Mouse (Mus musculus): ENCODE measurements around the gene Topbp1. TPM values are rescaled to one million over a fixed set of nuclear protein-coding genes. Genes with fewer than 3 reads are reported as not detected.
"Not testable (repeated sequence)": the region's sequence is repeated elsewhere in the genome, so short reads cannot be mapped to it uniquely, and the experiment has no call there.

The Topbp1 gene
- polyA plus RNA-seq, 1 experiment from 2014 or later: 41.8 TPM

DNA sequence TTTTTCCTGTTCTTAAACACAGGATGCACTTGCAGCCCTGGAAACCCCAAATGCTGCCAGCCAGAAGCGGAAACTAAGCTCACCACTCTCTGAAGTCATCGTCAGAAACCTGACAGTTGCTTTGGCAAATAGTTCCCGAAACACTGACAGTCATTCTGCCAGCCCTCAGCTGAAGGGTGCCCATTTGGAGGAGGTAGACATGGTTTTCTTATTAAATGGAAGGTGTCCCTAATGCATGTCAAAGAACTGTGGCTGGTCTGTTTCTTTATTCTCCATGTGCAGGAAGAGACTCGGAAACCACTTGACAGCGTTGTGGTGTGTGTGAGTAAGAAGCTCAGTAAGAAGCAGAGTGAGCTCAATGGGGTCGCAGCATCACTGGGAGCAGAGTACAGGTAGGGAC lies 27.6 kb downstream of the Topbp1 start:
- H3K4me3 ChIP-seq (replicated peaks; ENCODE audit: low read length): no peak overlapping the region
- 92% methylated on average over 6 of the region's 6 CpGs for WGBS
- peaks cover 31% of the 10 kb centered on the region for H3K36me3 ChIP-seq (ENCODE audit: control insufficient read depth, insufficient read depth, low read length)
- H3K9me3 ChIP-seq (replicated peaks; ENCODE audit: control insufficient read depth, low read length): no peaks in the 10 kb centered on the region
- H3K27ac ChIP-seq (ENCODE audit: low read length): no peak overlapping the region
- H3K27me3 ChIP-seq (ENCODE audit: control insufficient read depth, insufficient read depth, low read length): no peaks in the 10 kb centered on the region
- H3K4me2 ChIP-seq (ENCODE audit: low read depth, low read length): no peak overlapping the region
- no peak overlapping the region for H3K9ac ChIP-seq (ENCODE audit: low read length)
- no peaks in the 10 kb centered on the region for H3K4me1 ChIP-seq (ENCODE audit: control insufficient read depth, insufficient read depth, low read length)
- ATAC-seq (ENCODE audit: insufficient read depth, low FRiP score): no peak

DNA sequence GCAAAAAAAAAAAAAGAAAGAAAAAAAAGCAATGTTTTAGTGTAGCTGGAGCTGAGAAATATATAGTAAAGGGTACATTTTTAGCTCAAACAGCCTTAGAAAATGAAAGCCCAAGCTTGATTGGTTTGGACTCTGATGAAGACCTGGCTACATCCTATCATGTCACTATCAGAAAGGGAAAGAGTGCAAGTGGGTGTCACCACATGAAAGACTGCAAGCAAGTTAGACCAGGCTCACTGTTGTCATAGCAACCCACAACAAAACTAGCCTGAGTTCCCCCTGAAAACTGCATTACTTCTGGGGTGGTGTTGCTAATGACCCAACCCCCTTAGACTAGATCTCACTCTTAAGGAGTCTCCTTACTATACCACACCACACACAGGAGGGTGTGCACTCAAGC lies 31.9 kb downstream of the Topbp1 start:
- H3K36me3 ChIP-seq (ENCODE audit: control insufficient read depth, insufficient read depth, low read length): peaks cover 40% of the 10 kb centered on the region
- H3K4me1 ChIP-seq (ENCODE audit: control insufficient read depth, insufficient read depth, low read length): no peaks in the 10 kb centered on the region
- no peak overlapping the region for H3K27ac ChIP-seq (ENCODE audit: low read length)
- ATAC-seq (ENCODE audit: insufficient read depth, low FRiP score): no peak
- no peak overlapping the region for H3K9ac ChIP-seq (ENCODE audit: low read length)
- no peak overlapping the region for H3K4me3 ChIP-seq (replicated peaks; ENCODE audit: low read length)
- no peak overlapping the region for H3K4me2 ChIP-seq (ENCODE audit: low read depth, low read length)
- H3K27me3 ChIP-seq (ENCODE audit: control insufficient read depth, insufficient read depth, low read length): no peaks in the 10 kb centered on the region
- H3K9me3 ChIP-seq (replicated peaks; ENCODE audit: control insufficient read depth, low read length): no peaks in the 10 kb centered on the region

DNA sequence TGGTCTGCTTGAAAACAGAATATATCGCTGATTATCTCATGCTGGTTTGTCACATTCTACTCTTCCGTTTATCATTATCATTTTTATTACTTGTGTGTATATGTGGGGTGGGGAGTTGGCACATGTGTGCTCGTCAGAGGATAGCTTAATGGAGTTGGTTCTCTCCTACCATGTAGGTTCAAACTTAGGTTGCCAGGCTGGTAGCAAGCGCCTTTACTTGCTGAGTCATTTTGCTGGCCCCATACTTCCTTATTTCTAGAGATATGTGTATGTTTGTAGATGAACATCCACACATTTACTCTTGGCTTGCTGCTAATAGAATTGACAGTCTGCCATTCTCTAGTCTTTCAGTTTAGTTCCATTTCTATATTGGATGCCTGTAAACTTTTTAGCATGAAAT lies 42.0 kb downstream of the Topbp1 start:
- Histone ChIP-seq H3K36me3 (ENCODE audit: control insufficient read depth, insufficient read depth, low read length) (0 out of 2 replicates have a peak, but pooled peaks cover 3% of the 10 kb centered on the region), H3K27me3 (ENCODE audit: control insufficient read depth, insufficient read depth, low read length) (no peaks in the 10 kb centered on the region), H3K9ac (ENCODE audit: low read length) (no peak overlapping the region), H3K27ac (ENCODE audit: low read length) (no peak overlapping the region), H3K4me2 (ENCODE audit: low read depth, low read length) (no peak overlapping the region), H3K4me1 (ENCODE audit: control insufficient read depth, insufficient read depth, low read length) (no peaks in the 10 kb centered on the region), H3K4me3 (replicated peaks; ENCODE audit: low read length) (no peak overlapping the region), H3K9me3 (replicated peaks; ENCODE audit: control insufficient read depth, low read length) (no peaks in the 10 kb centered on the region)
- ATAC-seq (ENCODE audit: insufficient read depth, low FRiP score): no peak
- WGBS: 83% methylated on average over 4 of the region's 4 CpGs

DNA sequence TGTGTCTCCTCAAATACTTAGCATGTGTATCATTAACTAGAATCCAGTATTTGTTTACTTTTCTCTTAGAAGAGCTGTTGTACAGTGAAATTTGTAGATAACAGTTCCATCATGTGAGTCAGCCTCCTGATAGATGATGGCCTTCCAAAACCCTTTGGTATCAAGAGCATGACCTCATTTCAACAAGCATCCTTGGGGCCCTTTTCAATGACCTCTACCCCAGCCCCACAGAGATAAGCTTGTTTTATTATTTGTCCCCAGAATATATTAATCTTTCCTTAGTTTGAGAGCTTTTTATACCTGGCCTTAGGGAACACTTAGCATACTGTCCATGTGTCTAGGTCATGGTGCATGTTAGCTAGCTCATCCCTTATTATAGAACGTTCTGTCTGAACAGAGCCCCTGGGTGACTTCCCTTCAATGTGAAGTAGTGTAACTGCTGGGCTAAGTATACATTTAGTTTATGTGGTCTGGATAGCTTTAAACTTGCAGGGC lies 43.0 kb downstream of the Topbp1 start:
- Histone ChIP-seq H3K4me3 (replicated peaks; ENCODE audit: low read length) (no peak overlapping the region), H3K36me3 (ENCODE audit: control insufficient read depth, insufficient read depth, low read length) (0 out of 2 replicates have a peak, but pooled peaks cover 3% of the 10 kb centered on the region), H3K4me2 (ENCODE audit: low read depth, low read length) (no peak overlapping the region), H3K27ac (ENCODE audit: low read length) (no peak overlapping the region), H3K9ac (ENCODE audit: low read length) (no peak overlapping the region), H3K9me3 (replicated peaks; ENCODE audit: control insufficient read depth, low read length) (no peaks in the 10 kb centered on the region), H3K27me3 (ENCODE audit: control insufficient read depth, insufficient read depth, low read length) (no peaks in the 10 kb centered on the region), H3K4me1 (ENCODE audit: control insufficient read depth, insufficient read depth, low read length) (no peaks in the 10 kb centered on the region)
- 59% methylated on average over 1 of the region's 1 CpGs for WGBS
- no peak for ATAC-seq (ENCODE audit: insufficient read depth, low FRiP score)

DNA sequence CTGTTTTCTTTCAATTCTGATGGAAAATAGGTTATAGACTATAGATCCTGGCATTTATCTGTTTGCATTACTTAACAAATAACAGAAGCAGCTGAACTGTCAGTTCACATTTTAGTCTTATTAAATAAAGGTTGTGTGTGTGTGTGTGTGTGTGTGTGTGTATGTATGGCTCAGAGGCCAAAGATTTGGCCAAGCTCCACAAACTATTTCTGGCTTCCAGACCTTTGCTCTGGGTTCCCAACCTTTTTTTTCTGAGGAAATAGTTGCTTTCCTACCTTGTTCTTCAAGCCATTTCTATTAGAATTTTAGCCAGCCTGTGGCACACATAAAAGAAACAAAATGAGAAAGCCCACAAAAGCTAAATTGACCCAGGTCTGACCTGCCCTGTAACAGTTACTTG lies 43.8 kb downstream of the Topbp1 start:
- ATAC-seq (ENCODE audit: insufficient read depth, low FRiP score): no peak
- Histone ChIP-seq H3K4me3 (replicated peaks; ENCODE audit: low read length) (no peak overlapping the region), H3K27me3 (ENCODE audit: control insufficient read depth, insufficient read depth, low read length) (no peaks in the 10 kb centered on the region), H3K9me3 (replicated peaks; ENCODE audit: control insufficient read depth, low read length) (no peaks in the 10 kb centered on the region), H3K4me1 (ENCODE audit: control insufficient read depth, insufficient read depth, low read length) (no peaks in the 10 kb centered on the region), H3K36me3 (ENCODE audit: control insufficient read depth, insufficient read depth, low read length) (no peaks in the 10 kb centered on the region), H3K4me2 (ENCODE audit: low read depth, low read length) (no peak overlapping the region), H3K27ac (ENCODE audit: low read length) (no peak overlapping the region), H3K9ac (ENCODE audit: low read length) (no peak overlapping the region)

DNA sequence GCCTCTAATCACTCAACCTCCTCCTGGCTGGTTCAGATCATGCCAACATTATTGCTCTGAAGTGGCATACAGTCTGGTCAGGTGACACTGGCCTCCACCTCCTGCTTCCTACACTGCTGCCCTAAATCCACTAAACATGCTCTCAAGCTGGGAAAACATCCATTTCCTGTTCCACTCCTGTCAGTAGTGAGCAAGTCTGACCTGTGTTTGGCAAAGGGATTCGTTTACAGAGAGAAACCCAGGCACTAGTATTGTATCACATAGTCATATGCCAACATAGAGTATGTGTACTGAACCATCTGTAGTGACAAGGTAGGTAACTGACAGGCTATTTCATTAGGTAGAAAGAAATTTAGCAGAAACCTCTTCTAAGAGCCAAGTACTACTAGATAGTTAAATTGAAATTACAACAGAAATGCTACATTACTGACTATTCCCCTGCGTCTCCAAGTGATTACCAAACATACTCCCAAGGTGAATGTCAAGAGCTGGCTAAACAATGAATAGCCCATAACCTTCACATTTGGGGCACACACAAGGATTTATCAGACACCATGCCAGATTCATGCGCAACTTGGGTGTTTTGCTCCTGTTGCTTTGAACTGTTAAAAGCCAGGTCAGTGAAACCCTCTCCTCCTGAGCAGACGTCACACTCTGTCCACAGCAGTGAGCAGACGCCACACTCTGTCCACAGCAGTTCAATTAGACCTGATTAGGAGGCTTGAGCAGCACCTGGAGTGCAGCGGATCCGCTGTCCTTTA lies 48.7 kb downstream of the Topbp1 start:
- 85% methylated on average over 7 of the region's 7 CpGs for WGBS
- H3K4me3 ChIP-seq (replicated peaks; ENCODE audit: low read length); ATAC-seq (ENCODE audit: insufficient read depth, low FRiP score); H3K4me2 ChIP-seq (ENCODE audit: low read depth, low read length); H3K27ac ChIP-seq (ENCODE audit: low read length); H3K9ac ChIP-seq (ENCODE audit: low read length); H3K36me3 ChIP-seq (ENCODE audit: control insufficient read depth, insufficient read depth, low read length); H3K9me3 ChIP-seq (replicated peaks; ENCODE audit: control insufficient read depth, low read length); H3K4me1 ChIP-seq (ENCODE audit: control insufficient read depth, insufficient read depth, low read length); H3K27me3 ChIP-seq (ENCODE audit: control insufficient read depth, insufficient read depth, low read length): not testable (repeated sequence)

DNA sequence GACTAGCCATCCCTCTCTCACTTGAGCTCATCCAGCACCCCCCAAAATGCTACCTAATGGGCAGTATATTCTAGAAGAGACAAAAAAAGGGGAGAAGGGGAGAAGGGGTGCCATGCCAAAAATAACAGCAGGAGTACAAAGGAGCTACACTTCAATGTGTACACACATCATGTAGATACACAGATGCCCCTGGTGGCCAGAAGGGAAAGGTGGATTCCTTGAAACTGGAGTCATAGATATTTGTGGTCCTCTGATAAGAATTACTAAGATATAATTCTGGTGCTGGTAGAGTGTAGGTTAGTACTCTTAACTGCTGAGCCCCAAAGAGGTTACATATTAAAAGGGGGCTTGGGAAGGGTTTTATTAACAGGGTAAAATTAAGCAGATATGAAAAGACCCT lies 52.9 kb downstream of the Topbp1 start:
- no peak overlapping the region for H3K4me2 ChIP-seq (ENCODE audit: low read depth, low read length)
- H3K4me1 ChIP-seq (ENCODE audit: control insufficient read depth, insufficient read depth, low read length): peaks cover 3% of the 10 kb centered on the region; the same call in 1 of the 2 replicates
- H3K9me3 ChIP-seq (replicated peaks; ENCODE audit: control insufficient read depth, low read length): no peaks in the 10 kb centered on the region
- no peak overlapping the region for H3K27ac ChIP-seq (ENCODE audit: low read length)
- no peak overlapping the region for H3K4me3 ChIP-seq (replicated peaks; ENCODE audit: low read length)
- H3K36me3 ChIP-seq (ENCODE audit: control insufficient read depth, insufficient read depth, low read length): peaks cover 5% of the 10 kb centered on the region; the same call in 1 of the 2 replicates
- no peaks in the 10 kb centered on the region for H3K27me3 ChIP-seq (ENCODE audit: control insufficient read depth, insufficient read depth, low read length)
- no peak overlapping the region for H3K9ac ChIP-seq (ENCODE audit: low read length)
- ATAC-seq (ENCODE audit: insufficient read depth, low FRiP score): no peak

DNA sequence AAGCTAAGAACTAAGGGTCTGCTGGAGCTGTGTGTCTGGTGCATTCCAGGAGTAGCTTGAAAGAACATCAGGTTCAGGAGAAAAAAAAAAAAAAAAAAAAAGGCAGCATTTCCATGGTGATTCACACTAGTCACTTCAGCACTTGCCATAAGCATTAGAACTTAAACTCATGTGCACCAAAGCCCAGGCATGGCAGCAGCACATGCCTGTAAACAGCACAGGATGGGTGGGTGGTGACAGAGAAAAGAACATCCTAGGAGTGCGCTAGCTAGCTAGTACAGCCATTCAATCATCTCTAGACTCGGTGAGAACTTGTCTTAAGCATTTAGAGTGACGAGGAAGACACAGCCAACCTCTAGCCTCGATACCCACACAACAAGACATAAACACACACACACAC lies 53.5 kb downstream of the Topbp1 start:
- Histone ChIP-seq H3K4me2 (ENCODE audit: low read depth, low read length) (no peak overlapping the region), H3K27ac (ENCODE audit: low read length) (no peak overlapping the region), H3K9me3 (replicated peaks; ENCODE audit: control insufficient read depth, low read length) (no peaks in the 10 kb centered on the region), H3K36me3 (ENCODE audit: control insufficient read depth, insufficient read depth, low read length) (peaks cover 5% of the 10 kb centered on the region; the same call in 1 of the 2 replicates), H3K4me3 (replicated peaks; ENCODE audit: low read length) (no peak overlapping the region), H3K27me3 (ENCODE audit: control insufficient read depth, insufficient read depth, low read length) (no peaks in the 10 kb centered on the region), H3K9ac (ENCODE audit: low read length) (no peak overlapping the region), H3K4me1 (ENCODE audit: control insufficient read depth, insufficient read depth, low read length) (peaks cover 10% of the 10 kb centered on the region)
- 84% methylated on average over 4 of the region's 4 CpGs for WGBS
- ATAC-seq (ENCODE audit: insufficient read depth, low FRiP score): no peak

DNA sequence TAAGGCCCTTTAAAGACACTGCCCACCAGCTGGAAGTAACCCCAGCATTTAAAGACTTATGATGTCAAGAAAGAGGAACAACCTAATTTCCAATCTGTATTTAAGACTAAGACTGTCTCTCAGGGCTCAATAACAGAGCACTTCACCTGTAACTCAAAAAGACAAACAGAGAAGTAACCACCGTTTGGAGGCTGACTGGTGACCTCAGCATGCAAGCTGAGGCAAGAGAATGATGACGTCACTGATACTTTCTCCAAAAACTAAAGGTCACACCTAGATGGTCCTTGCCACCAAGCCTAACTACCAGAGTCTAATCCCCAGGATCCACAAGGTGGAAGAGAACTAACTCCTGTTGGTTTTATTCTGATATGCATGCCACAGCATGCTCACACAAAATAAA lies 55.6 kb downstream of the Topbp1 start:
- Histone ChIP-seq H3K4me2 (ENCODE audit: low read depth, low read length) (no peak overlapping the region), H3K27ac (ENCODE audit: low read length) (no peak overlapping the region), H3K36me3 (ENCODE audit: control insufficient read depth, insufficient read depth, low read length) (peaks cover 5% of the 10 kb centered on the region; the same call in 1 of the 2 replicates), H3K4me3 (replicated peaks; ENCODE audit: low read length) (no peak overlapping the region), H3K4me1 (ENCODE audit: control insufficient read depth, insufficient read depth, low read length) (peaks cover 13% of the 10 kb centered on the region), H3K9me3 (replicated peaks; ENCODE audit: control insufficient read depth, low read length) (no peaks in the 10 kb centered on the region), H3K27me3 (ENCODE audit: control insufficient read depth, insufficient read depth, low read length) (no peaks in the 10 kb centered on the region), H3K9ac (ENCODE audit: low read length) (no peak overlapping the region)
- 62% methylated on average over 2 of the region's 2 CpGs for WGBS
- no peak for ATAC-seq (ENCODE audit: insufficient read depth, low FRiP score)
